Mouse (Mus musculus) WW6 (cell line): Measurements from ENCODE around the gene Fam173a.
"Not testable (repeated sequence)": the region's sequence is repeated elsewhere in the genome, so short reads cannot be mapped to it uniquely, and the experiment has no call there.

ENCODE experiments used
- DNase-seq: peaks from one replicate; pipeline ENCODE4 v3.0.0-alpha.2; 2013; ENCODE audit warnings: low read depth, low spot score

Gene Fam173a

DNA sequence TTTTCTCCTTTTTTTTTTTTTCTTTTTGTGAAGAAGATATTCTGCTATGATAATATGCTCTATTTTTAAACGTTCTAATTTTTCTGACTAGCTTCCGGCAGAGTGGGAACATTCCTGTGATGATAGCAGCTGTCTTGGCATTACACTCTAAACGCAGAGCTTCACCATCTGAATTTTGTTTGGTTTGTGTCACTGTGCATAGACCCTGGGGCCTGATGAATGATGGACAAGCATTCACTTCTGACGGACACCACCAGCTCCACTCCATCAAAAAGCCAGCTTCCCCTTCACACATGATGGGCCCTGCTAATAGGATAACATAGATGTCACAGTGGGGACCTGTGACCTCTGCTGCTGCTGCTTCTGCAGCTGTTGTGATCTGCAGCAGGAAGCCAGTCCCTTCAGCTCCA, 31.1 kb downstream of the Fam173a start:
- DNase-seq = no peak

DNA sequence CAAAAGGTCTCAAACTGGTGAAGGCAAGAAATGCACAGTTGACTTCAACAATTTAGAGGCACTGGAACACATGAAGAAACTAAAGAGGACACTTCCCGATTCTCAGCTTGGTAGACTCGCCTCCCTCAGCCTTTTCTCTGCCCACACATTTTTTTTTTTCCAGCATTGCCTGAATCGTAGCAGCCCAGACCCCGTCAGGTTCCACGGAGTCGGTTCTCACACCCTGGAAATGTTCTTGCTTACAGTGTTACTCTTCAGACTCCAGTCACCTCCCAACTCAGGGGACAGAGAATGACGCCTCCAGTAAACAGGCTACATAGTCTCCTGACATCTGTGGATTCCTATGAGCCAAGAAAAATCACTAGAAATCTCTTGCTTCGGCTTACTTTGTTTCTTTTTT, 32.6 kb downstream of the Fam173a start:
- no peak for DNase-seq

DNA sequence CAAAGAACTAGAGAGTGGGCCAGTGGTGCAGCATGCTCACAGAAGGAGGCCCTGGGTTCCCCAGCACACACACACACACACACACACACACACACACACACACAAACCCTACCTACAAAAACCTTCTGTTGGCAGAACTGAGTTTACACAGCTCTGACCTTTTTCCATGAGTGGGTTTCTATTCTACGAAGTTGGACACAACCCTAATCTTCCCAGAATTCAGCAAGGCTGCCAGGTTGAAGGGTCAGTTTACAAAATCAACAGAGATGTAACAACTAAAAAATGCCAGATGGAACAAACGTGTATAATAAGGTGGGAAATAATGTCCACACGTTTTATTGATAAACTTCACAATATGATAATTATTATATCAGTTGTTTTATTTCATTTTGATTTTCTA, 35.0 kb downstream of the Fam173a start:
- DNase-seq = no peak

DNA sequence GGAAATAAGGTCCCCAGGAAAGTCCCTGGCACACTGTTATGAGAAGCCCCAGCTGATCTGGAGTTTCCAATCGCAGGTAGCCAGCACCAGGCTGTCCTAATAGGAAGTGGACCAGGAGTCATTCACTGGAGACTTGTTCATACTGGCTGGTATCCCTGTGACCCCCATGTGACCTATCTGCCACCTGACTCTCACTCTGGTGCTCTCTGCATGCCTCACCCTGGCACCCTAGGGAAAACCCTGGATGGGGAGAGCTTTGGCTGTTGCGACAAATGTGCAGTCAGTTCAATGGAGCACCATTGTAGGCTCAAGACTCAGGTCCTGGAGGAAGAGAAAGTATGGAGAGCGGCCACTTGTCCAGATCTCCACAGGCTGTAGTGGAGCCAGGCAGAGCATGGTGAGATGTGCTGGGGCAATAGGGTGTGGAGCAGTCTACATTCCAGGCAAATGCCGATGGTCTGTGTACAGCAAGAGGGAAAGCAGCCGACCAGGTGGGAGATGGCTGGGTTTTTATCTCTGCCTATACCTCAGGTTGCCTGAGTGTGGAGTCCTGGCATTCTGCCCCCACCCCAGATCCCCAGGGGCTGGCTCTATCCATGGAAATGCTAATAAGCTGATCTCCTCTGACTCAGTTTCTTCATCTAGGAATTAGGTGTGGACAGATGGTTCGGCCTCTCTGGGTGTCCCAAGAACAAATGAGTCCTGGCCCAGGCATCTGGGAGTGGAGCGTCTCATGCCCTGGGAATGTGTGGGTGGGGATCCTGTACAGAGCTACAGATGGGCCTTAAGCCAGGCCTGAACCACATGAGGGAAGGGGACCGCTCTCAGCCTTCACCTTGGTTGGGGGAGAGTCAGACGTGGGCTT, 36.1 kb downstream of the Fam173a start:
- peak; percentile 36 for DNase-seq

DNA sequence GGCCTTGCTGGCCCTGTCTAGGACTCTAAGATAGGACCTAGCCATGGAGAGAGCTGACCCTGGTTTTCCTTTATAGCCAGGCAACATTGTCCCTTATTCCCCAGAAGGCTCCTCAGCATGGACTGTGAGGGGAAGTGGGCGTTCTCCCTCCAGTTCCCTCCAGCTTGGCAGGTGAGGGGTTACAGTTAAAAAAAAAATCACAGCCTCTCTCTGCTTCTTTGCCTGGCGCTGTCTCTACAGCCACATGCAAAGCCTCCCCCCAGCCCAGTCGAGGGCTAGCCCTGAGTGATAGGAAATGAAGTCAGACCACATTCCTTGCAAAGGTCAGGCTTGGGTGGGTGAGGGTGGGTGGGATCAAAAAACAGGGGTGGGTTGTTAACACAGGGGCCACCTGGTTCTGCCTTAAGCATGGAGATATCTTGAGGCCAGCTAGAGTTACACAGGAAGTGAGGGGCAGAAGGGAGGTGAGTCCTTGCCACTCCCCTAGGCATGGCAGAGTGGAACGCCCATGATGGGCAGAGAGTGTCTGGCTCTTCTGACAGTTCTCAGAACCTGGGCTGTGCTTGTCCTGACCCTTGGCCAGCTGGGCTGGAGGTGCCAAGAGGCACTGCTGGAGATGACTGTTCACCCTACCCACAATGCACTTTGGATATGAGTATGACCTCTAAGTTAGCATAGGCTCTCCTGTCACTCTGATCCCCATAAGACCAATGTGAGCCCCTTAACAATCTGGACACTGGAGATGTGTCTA, 36.9 kb downstream of the Fam173a start:
- no peak for DNase-seq

GRCm38 (mm10) chr17:25755086-25755485, 37.6 kb downstream of the Fam173a start:
- DNase-seq = no peak

DNA sequence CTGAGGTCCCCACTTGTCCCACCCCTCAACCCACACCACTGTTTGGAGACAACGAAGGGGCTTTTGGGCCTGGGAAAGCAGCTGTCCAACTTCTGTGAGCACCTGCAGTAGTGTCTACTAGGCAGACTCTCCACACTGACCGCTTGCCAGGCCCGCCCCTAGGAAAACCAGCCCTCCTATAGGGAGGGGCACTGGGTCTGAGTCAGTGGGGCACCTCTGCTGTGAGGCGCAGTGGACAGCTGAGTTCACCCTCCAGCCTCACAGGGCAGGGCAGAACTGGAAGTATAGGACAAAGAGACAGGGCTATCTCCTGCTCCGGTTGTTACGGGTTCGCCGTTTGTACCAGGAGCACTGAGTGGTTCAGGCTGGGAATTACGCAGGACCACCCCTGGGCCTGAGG, 38.5 kb downstream of the Fam173a start, which contains the start of gene Msln:
Msln (minus strand) TSS at position 138 of the 400 bp plus-strand sequence.
- DNase-seq = no peak

GRCm38 (mm10) chr17:25751446-25751845, 41.3 kb downstream of the Fam173a start:
- DNase-seq = no peak

GRCm38 (mm10) chr17:25749314-25749713, 43.4 kb downstream of the Fam173a start:
- no peak for DNase-seq

- DNase-seq = no peak
These were observed 44.5 kb downstream of the Fam173a start for GRCm38 (mm10) chr17:25748238-25748637.

GRCm38 (mm10) chr17:25744311-25744710, 48.4 kb downstream of the Fam173a start:
- no peak for DNase-seq

- DNase-seq = no peak
These were observed 48.9 kb downstream of the Fam173a start for GRCm38 (mm10) chr17:25743831-25744230.

- not testable (repeated sequence) for DNase-seq
These were observed 51.2 kb downstream of the Fam173a start for GRCm38 (mm10) chr17:25741471-25741870.
